Mouse (Mus musculus): Measurements from ENCODE around the gene 1110008L16Rik. TPM values are rescaled to one million over a fixed set of nuclear protein-coding genes. Genes with fewer than 3 reads are reported as not detected.
"Not testable (repeated sequence)": the region's sequence is repeated elsewhere in the genome, so short reads cannot be mapped to it uniquely, and the experiment has no call there.

The 1110008L16Rik gene
- 15.4 and 17.1 TPM in 2 replicates for polyA plus RNA-seq (2014; fragmentation: Nextera tagmentation; extraction: Ambion mirVana)

DNA sequence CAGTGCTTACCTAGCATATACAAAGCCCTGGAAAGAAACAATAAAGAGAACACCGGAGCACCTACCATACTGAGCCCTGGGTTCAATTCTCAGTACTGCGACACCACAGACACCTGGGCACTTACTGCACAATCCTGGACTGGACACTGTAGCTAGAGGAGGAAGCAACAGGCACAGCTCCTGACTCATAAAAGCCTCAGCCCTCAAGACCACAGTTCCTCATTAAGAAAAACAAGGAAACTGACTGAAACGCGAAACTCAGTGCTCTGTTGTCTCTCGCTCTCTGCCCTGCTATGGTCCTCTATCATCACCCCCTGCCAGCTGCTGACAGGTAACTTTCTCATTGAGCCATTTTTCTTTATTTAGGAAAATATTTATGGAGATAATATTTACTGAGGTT is at the start of gene 1110008L16Rik:
Gene 1110008L16Rik, plus strand, starts transcription at position 242 of the 400 bp plus-strand sequence.
- Histone ChIP-seq H3K36me3 (ENCODE audit: insufficient read depth) (peaks cover 32% of the 10 kb centered on the region), H3K4me2 (no peak within 1 kb of the TSS), H3K9me3 (ENCODE audit: low read depth, low read length) (no peaks in the 10 kb centered on the region), H3K27me3 (ENCODE audit: insufficient read depth, low read length) (no peaks in the 10 kb centered on the region), H3K9ac (no peak within 1 kb of the TSS), H3K4me3 (ENCODE audit: low read depth, low read length) (no peak within 1 kb of the TSS), H3K4me1 (ENCODE audit: insufficient read depth) (peaks cover 7% of the 10 kb centered on the region; the same call in 1 of the 2 replicates), H3K27ac (ENCODE audit: low read depth) (no peak within 1 kb of the TSS)
- no peak for TF ChIP-seq CTCF (IDR thresholded peaks at IDR 0.05; ENCODE audit: low read depth)
- ATAC-seq (ENCODE audit: insufficient read depth) (no peak), DNase-seq (no peak)
- WGBS = 82% methylated on average over 5 of the region's 5 CpGs

GRCm38 (mm10) chr12:55261950-55262349 is 37.4 kb upstream of the 1110008L16Rik start:
- H3K27me3 ChIP-seq (ENCODE audit: insufficient read depth, low read length); H3K27ac ChIP-seq (ENCODE audit: low read depth); H3K9me3 ChIP-seq (ENCODE audit: low read depth, low read length); H3K4me2 ChIP-seq; H3K9ac ChIP-seq; DNase-seq; ATAC-seq (ENCODE audit: insufficient read depth); H3K4me3 ChIP-seq (ENCODE audit: low read depth, low read length); H3K4me1 ChIP-seq (ENCODE audit: insufficient read depth): not testable (repeated sequence)
- H3K36me3 ChIP-seq (ENCODE audit: insufficient read depth) = peaks cover 17% of the 10 kb centered on the region
- no CpG with 5 or more reads among the region's 8 CpGs for WGBS

GRCm38 (mm10) chr12:55263385-55263784 is 36.0 kb upstream of the 1110008L16Rik start:
- ATAC-seq (ENCODE audit: insufficient read depth); H3K4me1 ChIP-seq (ENCODE audit: insufficient read depth); H3K4me2 ChIP-seq; H3K27me3 ChIP-seq (ENCODE audit: insufficient read depth, low read length); H3K27ac ChIP-seq (ENCODE audit: low read depth); H3K36me3 ChIP-seq (ENCODE audit: insufficient read depth); H3K9me3 ChIP-seq (ENCODE audit: low read depth, low read length); H3K9ac ChIP-seq; DNase-seq; H3K4me3 ChIP-seq (ENCODE audit: low read depth, low read length): not testable (repeated sequence)
- WGBS = no CpG with 5 or more reads among the region's 5 CpGs

- TF ChIP-seq CTCF (IDR thresholded peaks at IDR 0.05; ENCODE audit: low read depth) = no peak
- no peaks in the 10 kb centered on the region for H3K27me3 ChIP-seq (ENCODE audit: insufficient read depth, low read length)
- H3K4me2 ChIP-seq = no peak overlapping the region
- H3K36me3 ChIP-seq (ENCODE audit: insufficient read depth) = no peaks in the 10 kb centered on the region
- no peaks in the 10 kb centered on the region for H3K9me3 ChIP-seq (ENCODE audit: low read depth, low read length)
- no peak overlapping the region for H3K27ac ChIP-seq (ENCODE audit: low read depth)
- H3K4me1 ChIP-seq (ENCODE audit: insufficient read depth) = no peaks in the 10 kb centered on the region
- 64% methylated on average over 3 of the region's 3 CpGs for WGBS
- no peak overlapping the region for H3K9ac ChIP-seq
- ATAC-seq (ENCODE audit: insufficient read depth) (no peak), DNase-seq (peak; percentile 22)
- no peak overlapping the region for H3K4me3 ChIP-seq (ENCODE audit: low read depth, low read length)
Measured at GRCm38 (mm10) chr12:55272243-55272642, 27.1 kb upstream of the 1110008L16Rik start.

DNA sequence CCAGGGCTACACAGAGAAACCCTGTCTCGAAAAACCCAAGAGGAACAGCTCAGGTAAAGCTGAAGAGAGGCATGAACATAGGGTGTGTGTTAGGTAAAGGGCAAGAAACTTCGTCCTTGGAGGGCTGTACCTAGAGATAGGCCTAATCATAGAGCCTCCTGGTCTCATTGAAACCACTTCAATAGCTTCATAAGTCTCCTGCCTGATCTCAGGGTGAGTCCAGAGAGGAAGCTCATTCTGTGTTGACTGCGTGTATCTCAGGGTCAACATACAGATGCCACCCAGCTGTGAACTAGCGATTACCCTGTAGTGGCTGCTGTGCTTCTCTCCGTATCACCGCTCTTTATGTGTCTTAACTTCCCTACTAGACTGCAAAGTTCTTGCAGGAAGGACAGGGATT is 21.8 kb upstream of the 1110008L16Rik start:
- H3K27ac ChIP-seq (ENCODE audit: low read depth); H3K4me1 ChIP-seq (ENCODE audit: insufficient read depth); ATAC-seq (ENCODE audit: insufficient read depth); H3K9me3 ChIP-seq (ENCODE audit: low read depth, low read length); H3K4me2 ChIP-seq; H3K36me3 ChIP-seq (ENCODE audit: insufficient read depth); H3K27me3 ChIP-seq (ENCODE audit: insufficient read depth, low read length); DNase-seq; H3K9ac ChIP-seq; H3K4me3 ChIP-seq (ENCODE audit: low read depth, low read length): not testable (repeated sequence)
- WGBS = 91% methylated on average over 3 of the region's 6 CpGs

DNA sequence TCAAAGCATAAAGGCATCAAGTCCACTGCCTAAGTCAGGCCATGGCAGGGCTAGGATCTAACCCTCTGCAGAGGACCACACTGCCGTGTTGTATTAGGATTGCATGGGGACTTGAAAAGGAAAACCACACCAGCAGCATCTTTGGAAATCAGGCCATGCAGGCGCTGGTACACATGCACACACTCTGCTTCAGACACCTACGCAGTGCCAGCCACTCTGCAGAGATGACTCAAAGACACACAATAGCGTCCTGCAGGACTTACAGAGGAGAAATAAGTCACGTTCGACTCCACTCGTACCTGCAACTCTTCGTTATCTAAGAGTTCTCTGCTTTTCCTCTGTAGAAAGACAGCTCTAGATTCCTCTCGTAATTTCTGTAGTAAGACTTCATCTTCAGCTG is 1.3 kb upstream of the 1110008L16Rik start:
- no peak overlapping the region for H3K4me3 ChIP-seq (ENCODE audit: low read depth, low read length)
- no peak overlapping the region for H3K9ac ChIP-seq
- H3K36me3 ChIP-seq (ENCODE audit: insufficient read depth) = peaks cover 39% of the 10 kb centered on the region
- ATAC-seq (ENCODE audit: insufficient read depth) (no peak), DNase-seq (no peak)
- TF ChIP-seq CTCF (IDR thresholded peaks at IDR 0.05; ENCODE audit: low read depth) = no peak
- H3K4me2 ChIP-seq = no peak overlapping the region
- 91% methylated on average over 9 of the region's 9 CpGs for WGBS
- peaks cover 7% of the 10 kb centered on the region; the same call in 1 of the 2 replicates for H3K4me1 ChIP-seq (ENCODE audit: insufficient read depth)
- H3K27ac ChIP-seq (ENCODE audit: low read depth) = no peak overlapping the region
- no peaks in the 10 kb centered on the region for H3K9me3 ChIP-seq (ENCODE audit: low read depth, low read length)
- H3K27me3 ChIP-seq (ENCODE audit: insufficient read depth, low read length) = no peaks in the 10 kb centered on the region

GRCm38 (mm10) chr12:55300820-55301351 is 1.5 kb downstream of the 1110008L16Rik start:
- no peak for TF ChIP-seq CTCF (IDR thresholded peaks at IDR 0.05; ENCODE audit: low read depth)
- H3K27me3 ChIP-seq (ENCODE audit: insufficient read depth, low read length) = no peaks in the 10 kb centered on the region
- no peak overlapping the region for H3K27ac ChIP-seq (ENCODE audit: low read depth)
- peak overlapping the region; percentile 48; the same call in 1 of the 2 replicates for H3K4me3 ChIP-seq (ENCODE audit: low read depth, low read length)
- peak overlapping the region; percentile 65 for H3K4me2 ChIP-seq
- no peak overlapping the region for H3K9ac ChIP-seq
- peaks cover 7% of the 10 kb centered on the region; the same call in 1 of the 2 replicates for H3K4me1 ChIP-seq (ENCODE audit: insufficient read depth)
- DNase-seq = no peak
- peaks cover 21% of the 10 kb centered on the region for H3K36me3 ChIP-seq (ENCODE audit: insufficient read depth)
- WGBS = 77% methylated on average over 3 of the region's 3 CpGs
- ATAC-seq (ENCODE audit: insufficient read depth) = no peak
- H3K9me3 ChIP-seq (ENCODE audit: low read depth, low read length) = no peaks in the 10 kb centered on the region
